Mouse (Mus musculus) heart, adult 2 months (tissue): ENCODE results near the gene Chrnd.

Source experiments
- CTCF ChIP-seq: fragments of 200-600 bp; IDR thresholded peaks from 2 replicates; pipeline ENCODE4 v1.8.1; 2022; ENCODE audit warnings: antibody characterized with exemption, mild to moderate bottlenecking, moderate library complexity
- EP300 ChIP-seq: fragments of 200-500 bp; IDR thresholded peaks from 2 replicates; pipeline ENCODE4 v1.6.1; 2011; ENCODE audit warnings: low read depth, low read length, control low read depth; ENCODE audit not compliant: insufficient read depth
- POLR2A ChIP-seq: fragments of 200-500 bp; IDR thresholded peaks from 2 replicates; pipeline ENCODE4 v1.6.1; 2011; ENCODE audit warnings: mild to moderate bottlenecking, low read depth, low read length, control low read depth; ENCODE audit not compliant: insufficient read depth

DNA sequence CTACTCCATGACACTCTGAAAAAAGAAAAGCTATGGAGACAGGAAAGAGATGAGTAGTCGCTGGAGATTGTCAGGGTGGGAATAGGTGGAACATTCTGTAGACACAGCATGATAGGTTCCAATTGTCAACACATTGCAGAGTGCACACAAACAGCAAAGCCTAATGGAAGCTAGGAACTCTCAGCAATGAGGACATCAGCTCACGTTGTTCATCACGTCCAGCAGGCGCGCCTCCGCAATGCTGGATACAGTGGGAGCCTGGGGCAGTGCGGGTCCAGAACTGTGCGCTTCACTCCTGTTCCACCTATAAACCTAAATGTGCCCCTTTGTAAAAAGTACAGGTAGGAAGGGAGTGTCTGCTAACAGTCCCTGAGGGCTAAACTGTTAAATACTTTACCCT, 52.6 kb downstream of the Chrnd start:
- TF ChIP-seq POLR2A (no peak), CTCF (no peak), EP300 (no peak)
